ENCODE assay signal across 8 mouse cellular contexts in genomic region chr17:31877650-31878141, GRCm38 (mm10). TPM values are rescaled to one million over a fixed set of nuclear protein-coding genes. Genes with fewer than 3 reads are reported as not detected.
DNase-seq lines count a peak whose midpoint lies in the region; ATAC-seq lines count a peak whose summit lies in the region.

No protein-coding gene starts in this region.

- ATAC-seq in forebrain, embryonic 11.5 days (replicated peaks; ENCODE audit: low FRiP score), result no peak
- ATAC-seq in stomach, embryonic 15.5 days (ENCODE audit: insufficient read depth, low FRiP score, low read depth), result peak; percentile 53; the same call in 1 of the 2 replicates
- ATAC-seq in inflammation-experienced regulatory T-cells, adult 6 months, result no peak

- no peaks in the 10 kb centered on the region for H3K27me3 ChIP-seq in forebrain, embryonic 11.5 days (ENCODE audit: control insufficient read depth, insufficient read depth, low read length)
- H3K27me3 ChIP-seq in stomach, embryonic 15.5 days (replicated peaks), result no peaks in the 10 kb centered on the region

- no peaks in the 10 kb centered on the region for H3K9me3 ChIP-seq in forebrain, embryonic 11.5 days (ENCODE audit: control insufficient read depth, low read length)
- no peaks in the 10 kb centered on the region for H3K9me3 ChIP-seq in stomach, embryonic 15.5 days

- no peak overlapping the region; the same call in 1 of the 2 replicates for H3K9ac ChIP-seq in forebrain, embryonic 11.5 days (ENCODE audit: low read length)
- H3K9ac ChIP-seq in stomach, embryonic 15.5 days, result no peak overlapping the region; the same call in 1 of the 2 replicates

- H3K4me3 ChIP-seq in forebrain, embryonic 11.5 days (ENCODE audit: low read depth, low read length), result no peak overlapping the region
- H3K4me3 ChIP-seq in stomach, embryonic 15.5 days (replicated peaks), result no peak overlapping the region

- 0 out of 2 replicates have a peak, but pooled peaks cover 8% of the 10 kb centered on the region for H3K4me1 ChIP-seq in forebrain, embryonic 11.5 days (replicated peaks; ENCODE audit: control insufficient read depth, insufficient read depth, low read length)
- peaks cover 27% of the 10 kb centered on the region for H3K4me1 ChIP-seq in stomach, embryonic 15.5 days

- DNase-seq in kidney, postnatal 10 days, result peak; percentile 41
- no peak for DNase-seq in kidney, adult 8-10 months
- DNase-seq in R1 (ENCODE audit: low read depth, low spot score), result peak; percentile 32
- DNase-seq in forebrain, embryonic 11.5 days (ENCODE audit: low spot score), result peak; percentile 24
- peak; percentile 52 to 55 for DNase-seq in layer of hippocampus, postnatal 14 days (ENCODE audit: low spot score in 2 of 2)
- no peak for DNase-seq in cerebellum, postnatal 4 days (ENCODE audit: low spot score in 2 of 2)

- WGBS in forebrain, embryonic 11.5 days, result 74% methylated on average over 14 of the region's 14 CpGs
- 39% methylated on average over 14 of the region's 14 CpGs for WGBS in stomach, embryonic 15.5 days

- no peaks in the 10 kb centered on the region for H3K36me3 ChIP-seq in forebrain, embryonic 11.5 days (ENCODE audit: control insufficient read depth, insufficient read depth, low read length)
- no peaks in the 10 kb centered on the region for H3K36me3 ChIP-seq in stomach, embryonic 15.5 days

- no peak overlapping the region for H3K4me2 ChIP-seq in forebrain, embryonic 11.5 days (ENCODE audit: low read depth, low read length, severe bottlenecking)
- no peak overlapping the region for H3K4me2 ChIP-seq in stomach, embryonic 15.5 days

- H3K27ac ChIP-seq in forebrain, embryonic 11.5 days (ENCODE audit: low read depth, low read length), result no peak overlapping the region
- H3K27ac ChIP-seq in stomach, embryonic 15.5 days, result peak overlapping the region; percentile 40

RNA-seq across cellular contexts. Expression of gene Sik1, which starts 22.1 kb away (rescaled TPM):
- polyA plus RNA-seq in forebrain, embryonic 11.5 days (2014; fragmentation: Nextera tagmentation; extraction: Ambion mirVana), result 15.6 and 16.7 TPM in 2 replicates
- total RNA-seq in layer of hippocampus, postnatal 14 days (2021), result 10 to 100 TPM; 16.1 to 16.7 TPM
- 19.6 and 21.8 TPM in 2 replicates for polyA plus RNA-seq in stomach, embryonic 15.5 days (2015; fragmentation: Nextera tagmentation; extraction: Ambion mirVana)
- polyA plus RNA-seq in inflammation-experienced regulatory T-cells, adult 6 months (2017; shearing (Covaris generic)), result 1 to 10 TPM; 2.5 to 3.8 (median 2.7) TPM

Comparison
In these comparisons a context has a peak if more than half of its experiments do, and no peak if none do; other contexts are left out.
1. DNase-seq: peak in kidney, postnatal 10 days (single experiment), R1 (single experiment), forebrain, embryonic 11.5 days (single experiment) and layer of hippocampus, postnatal 14 days (2 of 2); none in kidney, adult 8-10 months (0 of 2) and cerebellum, postnatal 4 days (0 of 2).